Mouse (Mus musculus) liver, embryonic 11.5 days (tissue): Measurements from ENCODE around the gene Cox6a1. TPM values are rescaled to one million over a fixed set of nuclear protein-coding genes. Genes with fewer than 3 reads are reported as not detected.
"Not testable (repeated sequence)": the region's sequence is repeated elsewhere in the genome, so short reads cannot be mapped to it uniquely, and the experiment has no call there.

Experiments used
- ATAC-seq: fragments of 200-750 bp; cut with Nextera tagmentation; replicated peaks from 2 replicates; pipeline ENCODE4 v1.8.0; 2017; ENCODE audit warnings: moderate number of reproducible peaks, mild to moderate bottlenecking, moderate TSS enrichment, moderate library complexity; ENCODE audit not compliant: low FRiP score
- DNase-seq: peaks from one replicate; pipeline ENCODE4 v3.0.0-alpha.2; 2017; ENCODE audit warnings: low spot score
- H3K27ac ChIP-seq: fragments of 300-500 bp; sonication (generic); 2 replicates; pipeline ENCODE4 v1.5.1; 2014; ENCODE audit warnings: mild to moderate bottlenecking, low read depth, low read length, control low read depth
- H3K27me3 ChIP-seq: fragments of 300-500 bp; sonication (generic); replicated peaks from 2 replicates; pipeline ENCODE4 v1.6.1; 2014; ENCODE audit warnings: low read length, mixed read lengths; ENCODE audit not compliant: control insufficient read depth, insufficient read depth
- H3K36me3 ChIP-seq: fragments of 300-500 bp; sonication (generic); 2 replicates; pipeline ENCODE4 v1.6.1; 2014; ENCODE audit warnings: mild to moderate bottlenecking, low read length, moderate library complexity, mixed read lengths; ENCODE audit not compliant: control insufficient read depth, insufficient read depth
- H3K4me1 ChIP-seq: fragments of 300-500 bp; sonication (generic); replicated peaks from 2 replicates; pipeline ENCODE4 v1.6.1; 2014; ENCODE audit warnings: low read length, mixed read lengths; ENCODE audit not compliant: control insufficient read depth, insufficient read depth
- H3K4me2 ChIP-seq: fragments of 300-500 bp; sonication (generic); 2 replicates; pipeline ENCODE4 v1.6.1; 2014; ENCODE audit warnings: mild to moderate bottlenecking, control low read depth, moderate library complexity
- H3K4me3 ChIP-seq: fragments of 300-500 bp; sonication (generic); 2 replicates; pipeline ENCODE4 v1.5.1; 2014; ENCODE audit warnings: low read depth, low read length, control low read depth
- H3K9ac ChIP-seq: fragments of 300-500 bp; sonication (generic); 2 replicates; pipeline ENCODE4 v1.6.1; 2014; ENCODE audit warnings: low read depth, low read length, control low read depth
- H3K9me3 ChIP-seq: fragments of 300-500 bp; sonication (generic); 2 replicates; pipeline ENCODE4 v1.6.1; 2016; ENCODE audit warnings: low read length, inconsistent platforms, mixed read lengths; ENCODE audit not compliant: control insufficient read depth
- WGBS: fragments of 180-500 bp; shearing (Covaris S2); extraction: QIAGEN DNeasy Blood & Tissue Kit; methylation state at CpG from one replicate; pipeline ENCODE4 v1.1.7; 2014; 5-methylcytosine and 5-hydroxymethylcytosine counted together
- polyA plus RNA-seq: library from polyadenylated mRNA; unstranded; fragments of >200 nt; fragmentation: Nextera tagmentation; extraction: Ambion mirVana; gene quantifications from 2 replicates; pipeline ENCODE4 v1.2.1, GENCODE M21; 2014

Cox6a1 gene
- polyA plus RNA-seq: 792 and 865 TPM in 2 replicates

GRCm38 (mm10) chr5:115348546-115349224, at the start of gene Cox6a1:
Cox6a1 (minus strand) TSS chr5:115348981.
- H3K36me3 ChIP-seq: peaks cover 18% of the 10 kb centered on the region
- peak within 1 kb of the TSS; percentile 52 for H3K27ac ChIP-seq
- peaks cover 6% of the 10 kb centered on the region for H3K4me1 ChIP-seq
- peak; percentile 99 for DNase-seq
- peak within 1 kb of the TSS; percentile 72 for H3K4me2 ChIP-seq
- peak within 1 kb of the TSS; percentile 83 for H3K9ac ChIP-seq
- peak within 1 kb of the TSS; percentile 89 for H3K4me3 ChIP-seq
- H3K9me3 ChIP-seq: no peaks in the 10 kb centered on the region
- ATAC-seq: peak; percentile 93
- WGBS: under 1% methylated on average over 74 of the region's 74 CpGs
- H3K27me3 ChIP-seq: no peaks in the 10 kb centered on the region

GRCm38 (mm10) chr5:115397839-115398780, 49.3 kb upstream of the Cox6a1 start:
- Histone ChIP-seq H3K9ac (peak overlapping the region; percentile 62), H3K27ac (no peak overlapping the region), H3K4me3 (peak overlapping the region; percentile 41), H3K4me1 (no peaks in the 10 kb centered on the region), H3K27me3 (peaks cover 35% of the 10 kb centered on the region), H3K9me3 (no peaks in the 10 kb centered on the region), H3K4me2 (peak overlapping the region; percentile 61), H3K36me3 (no peaks in the 10 kb centered on the region)
- WGBS: 6% methylated on average over 48 of the region's 48 CpGs
- ATAC-seq: no peak
- DNase-seq: no peak

GRCm38 (mm10) chr5:115396654-115397053, 47.9 kb upstream of the Cox6a1 start:
- H3K4me3 ChIP-seq: no peak overlapping the region
- no peak overlapping the region for H3K27ac ChIP-seq
- DNase-seq (no peak), ATAC-seq (no peak)
- no peaks in the 10 kb centered on the region for H3K36me3 ChIP-seq
- H3K9me3 ChIP-seq: no peaks in the 10 kb centered on the region
- H3K4me1 ChIP-seq: no peaks in the 10 kb centered on the region
- WGBS: 67% methylated on average over 11 of the region's 11 CpGs
- H3K9ac ChIP-seq: no peak overlapping the region
- no peak overlapping the region for H3K4me2 ChIP-seq
- H3K27me3 ChIP-seq: peaks cover 35% of the 10 kb centered on the region

- no peak for ATAC-seq
- WGBS: 17% methylated on average over 10 of the region's 10 CpGs
- Histone ChIP-seq H3K27me3 (peaks cover 35% of the 10 kb centered on the region), H3K4me2 (no peak overlapping the region), H3K9me3 (no peaks in the 10 kb centered on the region), H3K4me3 (no peak overlapping the region), H3K36me3 (no peaks in the 10 kb centered on the region), H3K9ac (no peak overlapping the region), H3K27ac (no peak overlapping the region), H3K4me1 (no peaks in the 10 kb centered on the region)
- DNase-seq: no peak
Observed at GRCm38 (mm10) chr5:115394836-115395235, 46.1 kb upstream of the Cox6a1 start.

- no peaks in the 10 kb centered on the region for H3K36me3 ChIP-seq
- DNase-seq (no peak), ATAC-seq (no peak)
- H3K9me3 ChIP-seq: no peaks in the 10 kb centered on the region
- no peak overlapping the region for H3K4me2 ChIP-seq
- H3K4me1 ChIP-seq: no peaks in the 10 kb centered on the region
- H3K27ac ChIP-seq: no peak overlapping the region
- WGBS: 12% methylated on average over 8 of the region's 8 CpGs
- no peak overlapping the region for H3K9ac ChIP-seq
- H3K27me3 ChIP-seq: peaks cover 35% of the 10 kb centered on the region
- no peak overlapping the region for H3K4me3 ChIP-seq
Observed at GRCm38 (mm10) chr5:115394223-115394622, 45.4 kb upstream of the Cox6a1 start.

- 69% methylated on average over 1 of the region's 1 CpGs for WGBS
- ATAC-seq: no peak
- H3K36me3 ChIP-seq: no peaks in the 10 kb centered on the region
- no peaks in the 10 kb centered on the region for H3K9me3 ChIP-seq
- DNase-seq: no peak
- H3K4me2 ChIP-seq: no peak overlapping the region
- no peak overlapping the region for H3K4me3 ChIP-seq
- no peak overlapping the region for H3K9ac ChIP-seq
- no peaks in the 10 kb centered on the region for H3K4me1 ChIP-seq
- H3K27ac ChIP-seq: no peak overlapping the region
- H3K27me3 ChIP-seq: peaks cover 23% of the 10 kb centered on the region
Observed at GRCm38 (mm10) chr5:115392969-115393368, 44.2 kb upstream of the Cox6a1 start.

- H3K36me3 ChIP-seq: no peaks in the 10 kb centered on the region
- H3K27me3 ChIP-seq: peaks cover 14% of the 10 kb centered on the region
- H3K9me3 ChIP-seq: no peaks in the 10 kb centered on the region
- no peak overlapping the region for H3K9ac ChIP-seq
- H3K4me2 ChIP-seq: no peak overlapping the region
- 53% methylated on average over 9 of the region's 9 CpGs for whole genome bisulfite sequencing
- no peaks in the 10 kb centered on the region for H3K4me1 ChIP-seq
- DNase-seq (no peak), ATAC-seq (no peak)
- H3K4me3 ChIP-seq: no peak overlapping the region
- no peak overlapping the region for H3K27ac ChIP-seq
Observed at GRCm38 (mm10) chr5:115391935-115392334, 43.2 kb upstream of the Cox6a1 start.

- H3K36me3 ChIP-seq, H3K4me3 ChIP-seq, H3K9me3 ChIP-seq, H3K27me3 ChIP-seq, H3K9ac ChIP-seq, H3K4me2 ChIP-seq, ATAC-seq, H3K27ac ChIP-seq, DNase-seq, H3K4me1 ChIP-seq: not testable (repeated sequence)
- WGBS: 70% methylated on average over 2 of the region's 2 CpGs
Observed at GRCm38 (mm10) chr5:115378882-115379281, 30.1 kb upstream of the Cox6a1 start.
